1 mouse cellular context compared by ENCODE assay signal in the genomic region with DNA sequence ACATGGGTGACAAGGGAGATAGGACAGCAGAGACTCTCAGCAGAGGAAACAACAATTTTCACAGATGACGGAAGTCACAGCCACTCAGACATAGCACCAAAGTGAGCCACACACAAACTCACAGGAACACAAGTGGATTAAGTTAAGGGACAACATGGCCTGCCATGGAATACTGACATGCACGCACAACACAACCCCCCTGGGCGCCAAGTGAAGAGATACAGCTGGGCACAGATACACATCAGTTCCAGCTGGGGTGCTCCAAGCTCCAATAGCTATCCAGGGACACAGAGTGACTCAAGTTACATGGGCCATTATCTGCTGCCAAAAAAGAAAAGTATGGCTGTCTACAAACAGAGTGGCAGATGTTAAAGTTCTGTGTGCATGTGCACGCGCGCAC.
TF ChIP-seq lines count a peak whose summit lies in the region.

No protein-coding gene starts in this region.

TF ChIP-seq in MEL, 35 proteins besides CTCF, POLR2A, EP300 and RAD21:
- TF ChIP-seq MXI1 (IDR thresholded peaks at IDR 0.05; ENCODE audit: low read depth, low read length): no peak
- TF ChIP-seq ETS1 (IDR thresholded peaks at IDR 0.05; ENCODE audit: low read depth, low read length): peak; percentile 68
